Mouse (Mus musculus) layer of hippocampus, adult 9-11 months (tissue): Measurements from ENCODE around the gene Krt28.

Source experiments
- DNase-seq: peaks from one replicate; pipeline ENCODE4 v3.0.0; 2022

Krt28 gene

GRCm38 (mm10) chr11:99364412-99364811 is 10.3 kb downstream of the Krt28 start:
- DNase-seq, result peak; percentile 27

DNA sequence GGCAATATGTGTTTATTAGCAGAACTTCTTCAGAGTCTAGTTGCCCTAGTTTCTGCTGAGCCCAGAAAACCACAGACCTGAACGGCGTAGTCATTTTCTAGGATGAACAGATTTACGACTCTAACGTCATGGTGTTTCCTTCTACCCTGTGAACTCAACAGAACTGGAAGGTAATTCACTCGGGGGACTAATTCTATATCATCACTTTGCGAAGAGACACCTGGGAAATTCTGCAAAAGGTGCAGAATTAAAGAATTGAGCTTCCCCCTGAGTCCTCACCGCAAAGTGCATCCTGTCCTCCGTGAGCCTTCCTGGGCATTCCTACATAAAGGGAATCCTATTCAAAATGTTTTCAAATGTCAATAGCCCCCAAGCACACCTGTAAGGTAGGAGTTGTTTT is 13.3 kb downstream of the Krt28 start:
- no peak for DNase-seq

DNA sequence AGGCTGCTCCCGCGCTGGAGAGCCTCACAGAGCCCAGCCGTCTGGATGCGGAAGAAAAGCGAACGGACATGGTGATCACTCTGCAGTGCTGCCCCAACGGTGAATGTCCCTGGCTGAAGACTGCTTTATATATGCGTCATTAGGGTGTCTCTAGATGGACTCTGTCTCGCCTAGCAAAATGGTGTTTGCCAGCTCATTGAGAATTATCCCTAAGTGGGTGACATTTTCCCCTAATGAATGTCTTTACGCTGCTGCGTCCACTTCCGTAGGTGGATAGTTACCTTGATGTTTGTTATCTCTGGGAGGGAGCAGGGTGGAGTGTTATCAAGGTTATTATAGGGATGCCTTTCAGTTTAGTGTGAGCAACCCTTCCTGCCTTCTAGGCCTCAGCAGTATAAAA is 23.7 kb downstream of the Krt28 start, which contains the start of gene Krt27:
TSS of gene Krt27 (minus strand) at position 101 of the 400 bp plus-strand sequence.
- DNase-seq, result no peak

- no peak for DNase-seq
These were observed 35.3 kb downstream of the Krt28 start for GRCm38 (mm10) chr11:99339299-99339847.

DNA sequence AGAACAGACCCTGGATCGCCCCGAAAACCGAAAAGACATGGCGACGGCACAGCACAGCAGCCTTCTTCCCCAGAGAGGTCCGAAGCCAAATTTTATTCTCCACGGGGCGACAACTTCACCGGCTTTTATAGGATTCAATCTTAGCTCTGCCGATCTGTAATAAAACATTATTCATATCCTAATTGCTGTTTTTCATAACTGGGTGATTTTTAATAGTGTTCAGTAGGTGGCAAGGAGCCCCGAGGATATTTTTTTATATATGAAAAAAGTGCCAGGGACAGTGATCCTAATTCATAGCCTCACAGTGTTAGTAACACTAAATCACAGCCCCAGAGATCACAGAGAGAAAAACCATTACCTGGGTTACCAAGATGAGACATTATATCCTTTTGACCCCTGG is 36.8 kb downstream of the Krt28 start, which contains the start of gene Krt26:
TSS of gene Krt26 (minus strand) at position 101 of the 400 bp plus-strand sequence.
- DNase-seq, result no peak

GRCm38 (mm10) chr11:99333426-99333825 is 41.3 kb downstream of the Krt28 start:
- DNase-seq, result peak; percentile 86

DNA sequence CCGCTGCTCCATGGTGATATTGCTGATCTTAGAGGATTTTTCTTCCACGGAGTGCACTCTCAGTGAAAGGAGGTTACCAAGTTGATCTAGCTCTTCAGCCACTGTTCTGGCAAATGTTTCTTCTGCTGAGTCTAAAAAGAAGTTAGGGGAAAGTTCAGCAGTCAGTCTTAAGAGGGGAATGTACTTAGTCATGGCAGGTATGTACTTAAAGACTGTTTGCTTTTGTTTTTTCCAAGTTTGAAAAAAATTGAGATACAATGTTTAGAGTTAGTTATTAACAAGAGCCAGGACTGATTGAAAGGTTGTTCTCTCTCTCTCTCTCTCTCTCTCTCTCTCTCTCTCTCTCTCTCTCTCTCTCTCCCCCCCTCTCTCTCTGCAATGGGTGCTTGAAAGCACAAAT is 45.0 kb downstream of the Krt28 start:
- no peak for DNase-seq

GRCm38 (mm10) chr11:99322851-99323250 is 51.9 kb downstream of the Krt28 start, which contains the start of gene Krt25:
Krt25 (minus strand) TSS chr11:99322951.
- DNase-seq, result no peak

GRCm38 (mm10) chr11:99321094-99321493 is 53.6 kb downstream of the Krt28 start:
- DNase-seq, result no peak

- no peak for DNase-seq
These were observed 55.6 kb downstream of the Krt28 start for GRCm38 (mm10) chr11:99319127-99319526.

- no peak for DNase-seq
These were observed 58.2 kb downstream of the Krt28 start for GRCm38 (mm10) chr11:99316543-99316942.
